ENCODE assay signal across 28 mouse cellular contexts in genomic region chr14:62326026-62326425, GRCm38 (mm10). TPM values are rescaled to one million over a fixed set of nuclear protein-coding genes. Genes with fewer than 3 reads are reported as not detected.
DNase-seq lines count a peak whose midpoint lies in the region; ATAC-seq and TF ChIP-seq lines count a peak whose summit lies in the region.
"Had no signal": no experiment of that assay in that cellular context is flagged by ENCODE, and none has a peak within 500 bp of the region (broad histone marks: within the 10 kb centered on the region; RNA-seq: fewer than 3 reads in every experiment).

No protein-coding gene starts in this region.

- no peaks in the 10 kb centered on the region for H3K9me3 ChIP-seq in forebrain, embryonic 13.5 days (replicated peaks)
- H3K9me3 ChIP-seq in forebrain, postnatal 0 days (ENCODE audit: low read length): no peaks in the 10 kb centered on the region
- no peaks in the 10 kb centered on the region for H3K9me3 ChIP-seq in kidney, postnatal 0 days (replicated peaks; ENCODE audit: low read length)
- H3K9me3 ChIP-seq in lung, embryonic 16.5 days (ENCODE audit: control insufficient read depth, low read length): no peaks in the 10 kb centered on the region
- H3K9me3 ChIP-seq: embryonic facial prominence, embryonic 10.5 days; embryonic facial prominence, embryonic 13.5 days; forebrain, embryonic 12.5 days; heart, embryonic 12.5 days; heart, embryonic 15.5 days had no signal

- 88% methylated on average over 3 of the region's 3 CpGs for WGBS in forebrain, embryonic 13.5 days
- 79% methylated on average over 3 of the region's 3 CpGs for WGBS in forebrain, postnatal 0 days
- 56% methylated on average over 3 of the region's 3 CpGs for WGBS in kidney, postnatal 0 days
- 76% methylated on average over 3 of the region's 3 CpGs for WGBS in kidney, adult 2 months
- WGBS in lung, embryonic 16.5 days: 34% methylated on average over 3 of the region's 3 CpGs

- H3K4me3 ChIP-seq in forebrain, embryonic 13.5 days: no peak overlapping the region
- no peak overlapping the region for H3K4me3 ChIP-seq in forebrain, postnatal 0 days (ENCODE audit: low read depth, low read length)
- H3K4me3 ChIP-seq in kidney, postnatal 0 days (replicated peaks; ENCODE audit: low read depth, low read length): no peak overlapping the region
- H3K4me3 ChIP-seq in kidney, adult 2 months (ENCODE audit: insufficient read depth, low read depth, low read length): no peak overlapping the region
- no peak overlapping the region for H3K4me3 ChIP-seq in lung, embryonic 16.5 days (ENCODE audit: low read length)
- H3K4me3 ChIP-seq: embryonic facial prominence, embryonic 10.5 days; embryonic facial prominence, embryonic 13.5 days; erythroblast, embryonic 14.5 days; forebrain, embryonic 12.5 days; gastrocnemius, adult 2 months; heart, embryonic 12.5 days; heart, embryonic 15.5 days had no signal

- H3K9ac ChIP-seq in forebrain, embryonic 13.5 days: no peak overlapping the region
- H3K9ac ChIP-seq in forebrain, postnatal 0 days: no peak overlapping the region
- no peak overlapping the region for H3K9ac ChIP-seq in kidney, postnatal 0 days (ENCODE audit: low read depth, low read length)
- H3K9ac ChIP-seq in lung, embryonic 16.5 days (ENCODE audit: low read length): no peak overlapping the region
- H3K9ac ChIP-seq: embryonic facial prominence, embryonic 13.5 days; forebrain, embryonic 12.5 days; heart, embryonic 12.5 days; heart, embryonic 15.5 days; hindbrain, embryonic 14.5 days had no signal

- no peak overlapping the region for H3K4me2 ChIP-seq in forebrain, embryonic 13.5 days
- H3K4me2 ChIP-seq in forebrain, postnatal 0 days (ENCODE audit: low read depth): no peak overlapping the region
- H3K4me2 ChIP-seq in kidney, postnatal 0 days (ENCODE audit: low read length): no peak overlapping the region
- no peak overlapping the region for H3K4me2 ChIP-seq in lung, embryonic 16.5 days (ENCODE audit: low read depth, low read length)
- H3K4me2 ChIP-seq: embryonic facial prominence, embryonic 13.5 days; forebrain, embryonic 12.5 days; heart, embryonic 12.5 days; heart, embryonic 15.5 days; hindbrain, embryonic 14.5 days had no signal

- no peak for TF ChIP-seq CTCF in forebrain, postnatal 0 days (IDR thresholded peaks at IDR 0.05; ENCODE audit: low read depth)
- no peak for TF ChIP-seq CTCF in kidney, postnatal 0 days (IDR thresholded peaks at IDR 0.05; ENCODE audit: low read depth)
- TF ChIP-seq CTCF in kidney, adult 2 months (conservative IDR thresholded peaks at IDR 0.05; ENCODE audit: insufficient read depth, insufficient read length, low read depth, low read length): no peak

- peak overlapping the region; percentile 31; the same call in 1 of the 2 replicates for H3K27ac ChIP-seq in forebrain, embryonic 13.5 days
- no peak overlapping the region for H3K27ac ChIP-seq in forebrain, postnatal 0 days (ENCODE audit: low read depth, low read length)
- H3K27ac ChIP-seq in kidney, postnatal 0 days: no peak overlapping the region
- H3K27ac ChIP-seq in kidney, adult 2 months (ENCODE audit: insufficient read depth, low read depth, low read length): no peak overlapping the region
- H3K27ac ChIP-seq in lung, embryonic 16.5 days (ENCODE audit: low read length): no peak overlapping the region
- H3K27ac ChIP-seq: embryonic facial prominence, embryonic 10.5 days; embryonic facial prominence, embryonic 13.5 days; gastrocnemius, adult 2 months; heart, embryonic 15.5 days; hindbrain, embryonic 14.5 days; hindbrain, postnatal 0 days had no signal

- peaks cover 41% of the 10 kb centered on the region for H3K4me1 ChIP-seq in forebrain, embryonic 13.5 days
- H3K4me1 ChIP-seq in forebrain, postnatal 0 days (ENCODE audit: insufficient read depth): no peaks in the 10 kb centered on the region
- H3K4me1 ChIP-seq in kidney, postnatal 0 days (replicated peaks; ENCODE audit: insufficient read depth, low read length): 0 out of 2 replicates have a peak, but pooled peaks cover 3% of the 10 kb centered on the region
- H3K4me1 ChIP-seq in kidney, adult 2 months (ENCODE audit: control insufficient read depth, insufficient read depth, low read length): peaks cover 7% of the 10 kb centered on the region; the same call in 1 of the 2 replicates
- H3K4me1 ChIP-seq in lung, embryonic 16.5 days (replicated peaks; ENCODE audit: control insufficient read depth, insufficient read depth, low read length): peaks cover 15% of the 10 kb centered on the region
- H3K4me1 ChIP-seq: heart, embryonic 15.5 days had no signal

- no peak for ATAC-seq in forebrain, embryonic 13.5 days
- no peak for ATAC-seq in forebrain, postnatal 0 days
- no peak for ATAC-seq in kidney, postnatal 0 days (replicated peaks; ENCODE audit: low FRiP score, low read depth)
- ATAC-seq in lung, embryonic 16.5 days (ENCODE audit: low read depth): peak; percentile 49
- ATAC-seq: activated CD4-positive, CD25-positive, alpha-beta regulatory T cell, adult 4 months; forebrain, embryonic 16.5 days; hindbrain, postnatal 0 days had no signal

- H3K27me3 ChIP-seq in forebrain, embryonic 13.5 days: no peaks in the 10 kb centered on the region
- no peaks in the 10 kb centered on the region for H3K27me3 ChIP-seq in forebrain, postnatal 0 days (ENCODE audit: insufficient read depth, low read length)
- H3K27me3 ChIP-seq in kidney, postnatal 0 days (ENCODE audit: insufficient read depth, low read length): no peaks in the 10 kb centered on the region
- H3K27me3 ChIP-seq in kidney, adult 2 months (replicated peaks; ENCODE audit: control insufficient read depth, insufficient read depth, low read length): no peaks in the 10 kb centered on the region
- no peaks in the 10 kb centered on the region for H3K27me3 ChIP-seq in lung, embryonic 16.5 days (ENCODE audit: control insufficient read depth, insufficient read depth, low read depth, low read length)
- H3K27me3 ChIP-seq: embryonic facial prominence, embryonic 13.5 days; forebrain, embryonic 12.5 days; heart, embryonic 12.5 days; heart, embryonic 15.5 days had no signal

- TF ChIP-seq POLR2A in kidney, adult 2 months (IDR thresholded peaks at IDR 0.05; ENCODE audit: low read depth, low read length): no peak

- no peaks in the 10 kb centered on the region for H3K36me3 ChIP-seq in forebrain, embryonic 13.5 days (ENCODE audit: poor library complexity, severe bottlenecking)
- no peaks in the 10 kb centered on the region for H3K36me3 ChIP-seq in forebrain, postnatal 0 days (ENCODE audit: insufficient read depth)
- no peaks in the 10 kb centered on the region for H3K36me3 ChIP-seq in kidney, postnatal 0 days (ENCODE audit: insufficient read depth, low read length)
- H3K36me3 ChIP-seq in kidney, adult 2 months (ENCODE audit: control insufficient read depth, insufficient read depth, low read length): no peaks in the 10 kb centered on the region
- no peaks in the 10 kb centered on the region for H3K36me3 ChIP-seq in lung, embryonic 16.5 days (ENCODE audit: control insufficient read depth, insufficient read depth, low read length)
- H3K36me3 ChIP-seq: embryonic facial prominence, embryonic 10.5 days; embryonic facial prominence, embryonic 13.5 days; forebrain, embryonic 12.5 days; heart, embryonic 12.5 days; heart, embryonic 15.5 days had no signal

- no peak for DNase-seq in forebrain, postnatal 0 days
- peak; percentile 30 for DNase-seq in kidney, postnatal 0 days (ENCODE audit: low spot score)
- no peak for DNase-seq in kidney, adult 2 months
- DNase-seq in lung, postnatal 36 days: no peak
- DNase-seq: adrenal gland, adult 8-10 months; adrenal gland, postnatal 25 days; cerebellum, adult 11-12 months; cerebellum, adult 8-10 months; cerebellum, postnatal 10 days; cerebellum, postnatal 36 days; embryo, embryonic 11 days; gastrocnemius, adult 2 months; gastrocnemius, postnatal 14 days; heart, adult 18-20 months; heart, postnatal 10 days; heart, postnatal 4 days had no signal

RNA-seq across cellular contexts. Expression of gene Dleu7, which starts 33.2 kb away (rescaled TPM):
- polyA plus RNA-seq in forebrain, embryonic 13.5 days (2015; fragmentation: Nextera tagmentation; extraction: Ambion mirVana): 17.4 and 20.4 TPM in 2 replicates
- total RNA-seq in forebrain, postnatal 0 days (2014; rRNA removed): 29.3 and 30.1 TPM in 2 replicates
- 15.8 and 19.6 TPM in 2 replicates for polyA plus RNA-seq in forebrain, postnatal 0 days (2015; fragmentation: Nextera tagmentation; extraction: Ambion mirVana)
- polyA plus RNA-seq in kidney, postnatal 0 days (2015; fragmentation: Nextera tagmentation; extraction: Ambion mirVana): 6.9 and 8.7 TPM in 2 replicates
- polyA plus RNA-seq in kidney, adult 2 months (2012; rRNA removed): 19.8 and 21.0 TPM in 2 replicates
- polyA plus RNA-seq in lung, embryonic 16.5 days (2015; fragmentation: Nextera tagmentation; extraction: Ambion mirVana): 0.54 and 0.60 TPM in 2 replicates
- total RNA-seq: adrenal gland, postnatal 25 days; gastrocnemius, adult 2 months; gastrocnemius, postnatal 14 days; heart, adult 18-20 months had no signal
- polyA plus RNA-seq: activated CD4-positive, CD25-positive, alpha-beta regulatory T cell, adult 4 months; erythroblast, embryonic 14.5 days had no signal

RNA-seq across cellular contexts. Expression of gene Rnaseh2b, which starts 33.6 kb away (rescaled TPM):
- 80.0 and 102 TPM in 2 replicates for polyA plus RNA-seq in forebrain, embryonic 13.5 days (2015; fragmentation: Nextera tagmentation; extraction: Ambion mirVana)
- total RNA-seq in forebrain, postnatal 0 days (2014; rRNA removed): 20.7 and 21.3 TPM in 2 replicates
- polyA plus RNA-seq in forebrain, postnatal 0 days (2015; fragmentation: Nextera tagmentation; extraction: Ambion mirVana): 40.3 and 48.7 TPM in 2 replicates
- polyA plus RNA-seq in kidney, postnatal 0 days (2015; fragmentation: Nextera tagmentation; extraction: Ambion mirVana): 61.0 and 64.9 TPM in 2 replicates
- 6.2 and 8.4 TPM in 2 replicates for polyA plus RNA-seq in kidney, adult 2 months (2012; rRNA removed)
- polyA plus RNA-seq in lung, embryonic 16.5 days (2015; fragmentation: Nextera tagmentation; extraction: Ambion mirVana): 57.5 and 60.5 TPM in 2 replicates
